Mouse (Mus musculus): ENCODE measurements around the gene Dennd2a. TPM values are rescaled to one million over a fixed set of nuclear protein-coding genes. Genes with fewer than 3 reads are reported as not detected.

The Dennd2a gene
- polyA plus RNA-seq, 1 experiment = not detected

GRCm38 (mm10) chr6:39543769-39544420 is 13.8 kb downstream of the Dennd2a start:
- Histone ChIP-seq H3K27ac (ENCODE audit: insufficient read depth, low read depth, low read length) (peak overlapping the region; percentile 76), H3K4me3 (ENCODE audit: insufficient read depth, low read depth, low read length) (no peak overlapping the region), H3K4me1 (ENCODE audit: control insufficient read depth, insufficient read depth, low read length) (peaks cover 45% of the 10 kb centered on the region)
- 47% methylated on average over 15 of the region's 15 CpGs for WGBS
- no peak for TF ChIP-seq CTCF (IDR thresholded peaks at IDR 0.05; ENCODE audit: insufficient read depth, low read depth, low read length)
- no peak for TF ChIP-seq POLR2A (IDR thresholded peaks at IDR 0.05; ENCODE audit: insufficient read depth, low read depth, low read length)

DNA sequence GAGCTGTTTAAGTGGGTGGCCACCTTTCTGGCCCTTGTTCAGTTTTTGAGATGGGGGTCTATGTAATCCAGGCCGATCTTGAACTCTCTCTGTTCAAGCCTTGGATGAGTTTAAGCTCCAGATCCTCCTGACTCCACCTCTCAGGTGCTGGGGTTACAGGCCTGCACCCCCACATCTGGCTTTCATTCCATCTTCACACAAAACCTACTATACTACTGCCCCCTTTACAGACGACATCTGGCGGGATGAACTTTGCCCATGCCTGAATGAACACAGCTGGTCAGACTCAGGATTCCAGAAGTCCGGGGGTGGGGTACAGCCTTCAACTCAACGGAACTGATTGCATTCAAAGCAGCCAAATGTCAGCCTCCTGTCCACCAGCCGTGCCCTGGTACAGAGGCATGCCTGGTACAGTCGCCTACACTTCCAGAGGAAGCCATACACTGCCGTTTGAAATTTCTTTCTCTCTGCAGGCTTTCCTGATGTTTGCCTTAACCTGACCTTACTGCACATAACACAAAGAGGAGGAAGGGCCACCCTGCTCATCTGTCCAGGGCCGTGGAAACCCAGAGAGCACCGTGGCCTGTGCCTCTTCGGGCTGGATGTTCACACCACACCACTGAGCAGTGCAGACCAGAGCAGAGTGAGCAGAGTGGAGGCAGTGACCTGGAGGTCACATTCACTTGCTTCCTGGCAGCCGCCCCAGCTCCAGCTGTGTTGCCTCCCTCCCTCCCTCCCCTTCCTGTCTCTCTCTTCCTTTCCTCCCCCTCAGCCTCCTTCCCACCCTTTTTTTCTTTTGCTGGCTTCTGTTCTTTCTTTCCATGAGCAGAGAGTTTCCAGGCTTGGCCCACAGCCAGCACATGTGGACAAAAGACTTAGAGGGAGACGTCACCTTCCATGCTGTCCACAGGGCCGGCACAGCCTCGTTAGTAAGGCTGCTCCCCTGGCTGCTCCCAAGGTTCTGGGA is 14.8 kb downstream of the Dennd2a start:
- H3K4me1 ChIP-seq (ENCODE audit: control insufficient read depth, insufficient read depth, low read length) = peaks cover 38% of the 10 kb centered on the region
- peak overlapping the region; percentile 76 for H3K27ac ChIP-seq (ENCODE audit: insufficient read depth, low read depth, low read length)
- 17% methylated on average over 15 of the region's 15 CpGs for WGBS
- no peak for TF ChIP-seq POLR2A (IDR thresholded peaks at IDR 0.05; ENCODE audit: insufficient read depth, low read depth, low read length)
- no peak for TF ChIP-seq CTCF (IDR thresholded peaks at IDR 0.05; ENCODE audit: insufficient read depth, low read depth, low read length)
- no peak overlapping the region for H3K4me3 ChIP-seq (ENCODE audit: insufficient read depth, low read depth, low read length)

GRCm38 (mm10) chr6:39540563-39540962 is 17.1 kb downstream of the Dennd2a start:
- no peak for TF ChIP-seq POLR2A (IDR thresholded peaks at IDR 0.05; ENCODE audit: insufficient read depth, low read depth, low read length)
- TF ChIP-seq CTCF (IDR thresholded peaks at IDR 0.05; ENCODE audit: insufficient read depth, low read depth, low read length) = no peak
- Histone ChIP-seq H3K4me3 (ENCODE audit: insufficient read depth, low read depth, low read length) (no peak overlapping the region), H3K4me1 (ENCODE audit: control insufficient read depth, insufficient read depth, low read length) (peaks cover 32% of the 10 kb centered on the region), H3K27ac (ENCODE audit: insufficient read depth, low read depth, low read length) (0 out of 2 replicates have a peak overlapping the region, but pooled peaks have one; percentile 16)
- WGBS = 51% methylated on average over 2 of the region's 2 CpGs

DNA sequence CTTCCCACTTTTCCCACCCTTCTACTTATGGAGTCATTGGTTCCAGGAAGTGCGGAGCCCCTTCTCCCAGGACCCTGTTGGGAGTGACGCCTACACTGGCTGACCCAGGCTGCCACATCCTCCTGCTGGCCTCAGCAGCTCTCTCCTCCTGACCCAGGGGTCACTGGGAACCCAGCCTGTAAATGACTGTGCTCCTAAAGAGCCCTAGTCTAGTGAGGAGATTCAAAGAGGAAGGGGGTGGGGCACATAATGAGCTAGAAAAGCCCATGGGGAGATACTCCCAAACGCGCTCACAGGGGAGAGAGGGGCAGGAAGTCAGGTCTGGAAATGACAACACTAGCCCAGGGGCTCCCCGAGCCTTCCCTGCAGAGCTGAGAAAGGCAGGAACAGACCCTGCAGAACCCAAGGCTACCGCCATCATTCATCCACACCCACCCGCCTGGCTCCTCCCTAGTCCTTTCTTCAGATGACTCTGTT is 17.9 kb downstream of the Dennd2a start:
- 36% methylated on average over 7 of the region's 7 CpGs for WGBS
- Histone ChIP-seq H3K4me1 (ENCODE audit: control insufficient read depth, insufficient read depth, low read length) (peaks cover 32% of the 10 kb centered on the region), H3K4me3 (ENCODE audit: insufficient read depth, low read depth, low read length) (no peak overlapping the region), H3K27ac (ENCODE audit: insufficient read depth, low read depth, low read length) (0 out of 2 replicates have a peak overlapping the region, but pooled peaks have one; percentile 12)
- no peak for TF ChIP-seq POLR2A (IDR thresholded peaks at IDR 0.05; ENCODE audit: insufficient read depth, low read depth, low read length)
- no peak for TF ChIP-seq CTCF (IDR thresholded peaks at IDR 0.05; ENCODE audit: insufficient read depth, low read depth, low read length)

GRCm38 (mm10) chr6:39538227-39538626 is 19.4 kb downstream of the Dennd2a start:
- TF ChIP-seq CTCF (IDR thresholded peaks at IDR 0.05; ENCODE audit: insufficient read depth, low read depth, low read length) = no peak
- no peak for TF ChIP-seq POLR2A (IDR thresholded peaks at IDR 0.05; ENCODE audit: insufficient read depth, low read depth, low read length)
- Histone ChIP-seq H3K4me3 (ENCODE audit: insufficient read depth, low read depth, low read length) (no peak overlapping the region), H3K27ac (ENCODE audit: insufficient read depth, low read depth, low read length) (no peak overlapping the region), H3K4me1 (ENCODE audit: control insufficient read depth, insufficient read depth, low read length) (peaks cover 21% of the 10 kb centered on the region)
- 88% methylated on average over 8 of the region's 8 CpGs for WGBS

- no peak for TF ChIP-seq CTCF (IDR thresholded peaks at IDR 0.05; ENCODE audit: insufficient read depth, low read depth, low read length)
- TF ChIP-seq POLR2A (IDR thresholded peaks at IDR 0.05; ENCODE audit: insufficient read depth, low read depth, low read length) = no peak
- Histone ChIP-seq H3K4me1 (ENCODE audit: control insufficient read depth, insufficient read depth, low read length) (peaks cover 13% of the 10 kb centered on the region), H3K4me3 (ENCODE audit: insufficient read depth, low read depth, low read length) (no peak overlapping the region), H3K27ac (ENCODE audit: insufficient read depth, low read depth, low read length) (no peak overlapping the region)
- 92% methylated on average over 5 of the region's 5 CpGs for WGBS
These were observed 20.4 kb downstream of the Dennd2a start for GRCm38 (mm10) chr6:39537276-39537675.

- Histone ChIP-seq H3K4me1 (ENCODE audit: control insufficient read depth, insufficient read depth, low read length) (peaks cover 13% of the 10 kb centered on the region), H3K27ac (ENCODE audit: insufficient read depth, low read depth, low read length) (no peak overlapping the region), H3K4me3 (ENCODE audit: insufficient read depth, low read depth, low read length) (no peak overlapping the region)
- 80% methylated on average over 1 of the region's 1 CpGs for WGBS
- no peak for TF ChIP-seq CTCF (IDR thresholded peaks at IDR 0.05; ENCODE audit: insufficient read depth, low read depth, low read length)
- no peak for TF ChIP-seq POLR2A (IDR thresholded peaks at IDR 0.05; ENCODE audit: insufficient read depth, low read depth, low read length)
These were observed 21.0 kb downstream of the Dennd2a start for GRCm38 (mm10) chr6:39536621-39537020.

GRCm38 (mm10) chr6:39534944-39535343 is 22.7 kb downstream of the Dennd2a start:
- H3K4me1 ChIP-seq (ENCODE audit: control insufficient read depth, insufficient read depth, low read length) = peaks cover 9% of the 10 kb centered on the region
- TF ChIP-seq CTCF (IDR thresholded peaks at IDR 0.05; ENCODE audit: insufficient read depth, low read depth, low read length) (no peak), POLR2A (IDR thresholded peaks at IDR 0.05; ENCODE audit: insufficient read depth, low read depth, low read length) (no peak)
- H3K27ac ChIP-seq (ENCODE audit: insufficient read depth, low read depth, low read length) = no peak overlapping the region
- H3K4me3 ChIP-seq (ENCODE audit: insufficient read depth, low read depth, low read length) = no peak overlapping the region
